Mouse (Mus musculus): ENCODE measurements around the gene Slc36a3.
A peak's percentile ranks its signal among the peaks of the same experiment; 100 is the strongest.

The Slc36a3 gene

DNA sequence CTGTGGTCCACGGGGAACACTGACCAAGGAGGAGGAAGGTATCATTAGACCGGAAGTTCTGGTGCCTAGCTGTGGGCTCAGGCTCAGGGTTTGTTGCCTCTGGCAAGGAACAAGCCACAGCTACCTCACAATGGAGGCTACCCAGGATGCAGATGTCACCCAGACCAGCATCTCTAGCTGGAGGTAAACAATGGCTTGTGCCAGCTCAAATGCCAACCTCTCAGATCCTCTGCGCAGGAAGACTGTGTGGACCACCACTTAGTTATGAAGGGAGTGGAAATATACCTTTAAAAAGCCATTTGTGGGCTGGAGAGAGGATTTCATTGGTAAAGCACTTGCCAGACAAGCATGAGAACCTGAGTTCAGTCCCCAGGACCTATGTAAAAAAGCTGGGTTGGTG, at the start of gene Slc36a3:
Gene Slc36a3 (minus strand): TSS at position 101 of the 400 bp plus-strand sequence.
- DNase-seq (ENCODE audit: low spot score): no peak

DNA sequence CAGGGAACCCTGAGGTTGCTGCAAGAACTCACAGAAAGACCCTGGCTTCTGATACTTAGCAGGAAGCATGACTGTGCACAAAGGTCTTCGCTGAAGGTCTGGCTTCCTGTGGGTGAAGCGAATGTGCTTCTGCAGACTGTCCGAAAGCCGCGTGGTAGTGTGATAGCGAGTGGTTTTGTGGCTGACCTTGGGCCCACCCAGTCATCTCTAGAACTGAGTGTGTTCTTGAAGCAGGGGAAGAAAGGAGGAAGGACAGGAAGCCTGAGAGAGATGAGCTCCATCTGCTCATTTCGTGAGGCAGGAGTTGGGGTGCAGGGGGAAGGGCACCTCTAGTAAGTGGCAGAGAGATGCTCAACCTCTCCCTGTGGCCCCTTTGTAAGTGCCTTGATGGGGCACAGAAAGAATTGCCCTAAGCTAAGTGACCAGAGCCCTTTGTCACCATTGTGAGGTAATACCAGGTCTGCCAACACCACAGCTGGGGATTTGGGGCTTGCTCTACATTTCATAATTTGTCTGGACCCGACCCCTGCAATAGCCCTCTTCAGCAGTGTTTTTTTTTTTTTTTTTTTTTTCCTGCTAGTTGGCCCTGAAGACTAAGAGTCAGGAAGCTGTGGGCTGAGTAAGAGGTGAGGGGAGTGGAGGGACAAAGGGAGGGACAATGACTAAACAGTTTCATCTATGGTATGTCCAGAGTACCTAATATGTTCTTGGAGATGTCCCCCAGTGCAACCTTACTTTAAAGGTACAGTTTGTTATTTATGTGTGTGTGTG, 46.4 kb upstream of the Slc36a3 start:
- DNase-seq (ENCODE audit: low spot score): no peak

DNA sequence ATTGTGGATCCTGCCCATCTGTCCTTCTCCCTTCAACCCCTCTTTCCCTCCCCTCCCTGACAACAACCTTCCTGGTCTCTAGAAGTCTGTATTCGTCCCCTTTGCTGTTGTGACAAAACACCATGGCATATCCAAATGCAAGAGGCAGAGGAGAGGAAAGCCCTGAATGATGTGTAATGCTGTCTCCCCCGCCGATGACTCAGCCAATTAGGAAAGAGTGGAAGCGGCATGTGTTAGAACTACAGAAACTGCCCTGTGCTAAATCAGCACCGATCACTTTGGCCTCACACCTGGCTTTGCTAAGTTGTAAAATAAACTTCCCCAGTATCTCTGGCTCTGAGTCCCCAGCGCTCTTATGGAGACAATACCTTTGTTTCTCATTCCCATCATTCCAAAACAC, 45.6 kb upstream of the Slc36a3 start:
- no peak for DNase-seq (ENCODE audit: low spot score)

DNA sequence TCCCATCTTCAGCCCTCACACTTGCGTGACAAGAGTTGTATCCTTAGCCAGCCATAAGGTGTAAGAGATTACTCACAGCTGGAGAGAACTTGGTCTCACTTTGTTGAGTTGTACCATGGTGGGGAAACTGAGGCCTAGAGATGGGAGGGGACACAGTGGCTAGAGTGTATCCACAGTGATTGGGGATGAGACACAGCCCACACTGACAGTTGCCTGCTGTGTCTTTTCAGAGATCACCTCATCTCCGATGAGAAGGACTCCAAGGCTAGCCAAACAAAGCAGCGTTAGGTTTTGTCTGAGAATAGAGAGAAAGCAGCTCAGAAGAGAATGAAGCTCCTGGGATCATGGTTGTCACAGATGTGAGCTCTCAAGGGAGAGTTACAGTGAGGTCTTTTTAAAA, 38.7 kb upstream of the Slc36a3 start:
- DNase-seq (ENCODE audit: low spot score): no peak

DNA sequence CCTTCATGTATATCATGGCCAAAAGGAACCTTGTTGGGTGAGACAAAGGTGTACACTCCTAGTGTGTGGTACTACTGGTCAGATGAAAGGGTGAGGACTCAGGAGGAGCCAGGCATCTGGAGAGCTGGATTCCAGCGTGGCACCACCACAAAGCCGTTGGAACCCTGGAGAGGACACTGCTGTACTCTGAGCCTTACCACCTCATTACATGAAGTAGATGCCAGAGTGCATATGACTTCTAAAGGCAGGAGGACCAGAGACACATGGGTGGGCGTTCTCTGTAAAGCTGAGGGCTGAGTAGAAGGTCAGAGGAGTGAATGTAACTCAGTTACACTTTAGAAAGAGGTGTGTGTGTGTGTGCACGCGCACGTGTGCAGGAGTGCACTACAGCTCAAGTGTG, 36.3 kb upstream of the Slc36a3 start:
- DNase-seq (ENCODE audit: low spot score): no peak

DNA sequence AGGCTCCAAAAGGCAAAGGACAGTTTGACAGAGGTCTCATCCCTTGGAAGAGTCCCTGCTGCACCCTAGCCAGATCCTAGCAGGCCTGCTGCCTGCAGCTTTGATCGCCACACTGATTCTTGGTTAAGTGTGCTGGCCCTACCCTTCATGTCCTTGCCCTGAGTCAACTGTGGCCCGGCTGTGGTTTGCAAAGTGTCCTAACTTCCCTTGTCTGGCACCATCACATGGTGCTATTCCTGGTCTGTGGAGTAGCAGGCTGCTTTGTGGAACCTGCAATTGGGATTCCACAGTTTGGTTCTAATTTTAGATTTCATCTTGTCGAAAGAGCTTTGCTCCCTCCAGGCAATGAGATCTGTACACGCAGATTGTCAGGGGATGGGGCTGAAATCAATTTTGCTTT, 35.8 kb upstream of the Slc36a3 start:
- DNase-seq (ENCODE audit: low spot score): no peak

DNA sequence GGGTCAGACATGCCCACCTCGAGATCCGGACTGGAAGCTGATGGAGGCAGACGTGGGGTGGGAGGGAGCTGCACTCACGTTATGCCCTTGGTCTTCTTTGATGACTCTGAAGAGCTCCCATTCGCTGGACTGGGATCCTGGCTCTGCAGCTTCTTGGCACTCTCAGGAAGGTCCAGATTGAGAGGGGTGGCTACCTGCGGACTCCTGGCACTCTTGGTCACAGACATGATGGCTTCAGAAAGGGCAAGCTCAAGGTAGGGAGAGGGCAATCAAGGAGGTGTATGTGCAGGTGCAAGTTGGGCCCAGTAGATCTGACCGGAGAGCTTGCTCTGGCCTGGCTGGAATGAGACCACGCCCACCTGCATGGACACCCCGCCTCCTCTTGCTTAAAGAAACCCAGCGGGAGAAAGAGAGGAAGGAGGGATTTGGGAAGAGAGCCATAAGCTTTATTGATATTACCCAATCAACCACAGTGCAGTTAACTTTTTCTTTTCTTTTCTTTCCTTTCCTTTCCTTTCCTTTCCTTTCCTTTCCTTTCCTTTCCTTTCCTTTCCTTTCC, 33.3 kb upstream of the Slc36a3 start, which contains the start of gene Slc36a2:
Gene Slc36a2 (minus strand): TSS at position 345 of the 559 bp plus-strand sequence.
- no peak for DNase-seq (ENCODE audit: low spot score)

DNA sequence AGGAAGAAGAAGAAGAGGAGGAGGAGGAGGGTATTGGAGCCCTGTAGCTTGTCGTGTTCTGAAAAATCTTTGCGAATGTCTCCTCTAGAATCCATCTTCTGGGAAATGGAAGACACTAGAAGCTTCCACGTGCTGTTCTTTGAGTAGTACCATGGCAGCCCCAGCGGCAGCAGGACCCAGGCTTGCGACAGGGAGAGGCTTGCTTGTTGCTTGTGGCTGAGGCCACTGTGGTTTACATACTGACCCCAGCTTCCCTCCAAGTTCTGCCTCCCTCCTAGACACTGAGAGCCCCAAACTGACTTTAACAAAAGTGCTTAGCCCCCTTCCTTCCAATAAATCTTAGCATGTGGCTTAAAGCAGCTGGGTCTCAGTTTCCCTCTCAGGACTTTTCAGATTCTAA, 32.7 kb upstream of the Slc36a3 start:
- no peak for DNase-seq (ENCODE audit: low spot score)

DNA sequence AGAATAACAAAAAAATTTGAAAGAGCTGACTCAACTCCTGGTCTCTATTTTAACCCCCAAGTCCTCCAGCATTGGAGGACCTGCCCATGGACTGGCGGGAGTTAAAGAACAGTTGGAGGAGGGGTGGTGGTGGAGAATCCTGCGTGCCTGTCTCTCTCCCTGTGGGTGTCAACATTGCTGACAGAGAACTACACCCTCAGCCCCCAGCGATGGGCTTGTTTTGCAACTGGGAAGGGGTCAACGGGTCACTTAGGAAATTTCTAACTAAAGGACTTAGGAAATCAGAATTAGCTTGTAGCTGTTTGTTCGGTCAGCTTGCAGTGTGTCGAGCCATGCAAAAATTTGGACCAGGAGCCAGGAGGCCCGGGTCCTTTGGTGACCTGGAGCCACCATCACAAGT, 31.6 kb upstream of the Slc36a3 start:
- DNase-seq (ENCODE audit: low spot score): peak; percentile 62

DNA sequence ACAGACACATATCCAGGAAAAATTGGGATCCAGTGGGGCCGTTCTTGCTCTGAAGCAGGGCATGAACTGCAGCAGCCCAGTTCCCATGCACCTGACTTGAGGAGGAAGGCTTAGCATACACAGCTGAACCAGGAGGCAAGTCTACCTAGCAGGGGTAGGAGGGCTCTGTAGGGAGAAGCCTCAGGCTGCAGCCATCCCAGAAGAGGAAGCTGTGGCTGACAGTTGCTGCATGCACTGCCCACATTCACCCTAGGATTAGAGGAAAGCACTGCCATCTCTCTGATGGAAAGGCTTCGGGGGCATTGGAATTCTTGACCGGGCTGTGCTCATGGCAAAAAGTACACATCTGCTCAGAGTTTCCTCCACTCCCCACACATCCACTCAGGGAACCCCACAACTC, 28.3 kb upstream of the Slc36a3 start:
- no peak for DNase-seq (ENCODE audit: low spot score)

DNA sequence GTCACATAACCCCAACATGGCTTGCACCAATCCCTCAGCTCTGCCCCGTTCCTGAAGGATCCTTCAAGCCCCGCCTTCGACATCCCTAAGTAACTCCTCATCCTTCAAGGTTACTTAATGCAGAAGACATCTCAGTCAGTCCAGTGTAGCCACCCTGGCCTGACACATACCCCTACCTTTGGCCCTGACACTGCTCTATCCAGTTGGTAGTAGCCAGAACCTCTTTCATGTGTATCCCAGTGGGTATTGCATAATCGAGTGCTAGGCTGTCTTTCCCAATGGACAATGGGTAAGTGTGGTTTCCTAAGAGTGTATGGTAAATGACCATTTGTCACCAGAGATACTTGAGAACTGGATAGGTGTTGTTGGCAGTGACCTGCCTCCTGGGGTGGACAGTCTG, 27.3 kb upstream of the Slc36a3 start:
- no peak for DNase-seq (ENCODE audit: low spot score)

DNA sequence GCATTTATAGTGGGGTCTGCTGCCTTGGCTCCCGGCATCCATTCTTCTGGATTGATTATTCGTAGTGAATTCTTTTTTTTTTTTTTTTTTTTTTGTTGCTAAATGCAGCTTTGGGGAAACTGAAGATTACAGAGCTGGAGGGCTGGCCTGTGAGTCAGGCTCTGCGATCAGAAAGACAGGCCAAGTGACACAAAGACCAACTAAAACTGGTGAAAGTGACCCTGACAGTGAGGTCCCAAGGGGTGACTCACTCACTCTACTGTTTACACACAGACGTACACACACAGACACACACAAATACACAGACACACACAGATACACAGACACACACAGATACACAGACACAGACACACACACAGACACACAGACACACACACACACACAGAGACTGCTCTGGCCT, 19.0 kb upstream of the Slc36a3 start:
- DNase-seq (ENCODE audit: low spot score): no peak

DNA sequence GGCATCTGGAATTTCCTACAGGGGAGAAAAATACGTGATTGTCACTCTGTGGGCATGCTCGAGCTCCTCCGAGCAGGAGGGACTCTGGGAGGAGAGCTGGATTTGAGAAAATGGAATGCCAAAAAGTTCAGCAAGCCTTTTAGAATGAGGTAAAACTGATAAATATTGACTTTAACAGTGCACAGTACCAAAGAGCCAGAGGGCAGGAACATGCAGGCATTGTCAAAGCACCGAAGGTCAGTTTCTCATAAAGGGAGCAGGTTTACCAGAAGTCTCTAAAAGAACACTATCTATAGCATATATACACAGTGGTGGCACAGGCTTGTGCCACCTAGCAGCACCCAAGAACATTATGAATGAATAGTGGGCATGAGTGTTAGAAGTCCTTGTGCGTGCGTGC, 17.4 kb upstream of the Slc36a3 start:
- DNase-seq (ENCODE audit: low spot score): no peak

DNA sequence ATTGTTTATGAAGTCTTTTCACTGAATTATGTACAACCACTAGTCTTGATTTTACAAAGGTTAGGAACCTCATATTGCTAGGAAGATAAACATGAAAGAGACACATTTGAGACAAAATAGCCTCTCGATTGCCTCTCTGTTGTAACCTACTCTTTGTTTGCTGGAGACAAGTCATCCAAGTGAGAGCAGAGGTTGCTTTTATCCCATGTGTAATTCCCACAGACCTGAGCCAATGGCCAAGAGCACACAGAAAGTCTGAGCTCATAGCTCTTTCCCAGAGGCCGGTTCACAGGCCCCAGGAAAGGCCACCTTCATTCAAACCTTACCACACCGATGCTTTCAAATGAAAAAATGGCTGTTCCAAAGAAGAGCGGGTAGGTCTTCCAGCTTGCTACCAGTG, 17.0 kb upstream of the Slc36a3 start:
- no peak for DNase-seq (ENCODE audit: low spot score)

DNA sequence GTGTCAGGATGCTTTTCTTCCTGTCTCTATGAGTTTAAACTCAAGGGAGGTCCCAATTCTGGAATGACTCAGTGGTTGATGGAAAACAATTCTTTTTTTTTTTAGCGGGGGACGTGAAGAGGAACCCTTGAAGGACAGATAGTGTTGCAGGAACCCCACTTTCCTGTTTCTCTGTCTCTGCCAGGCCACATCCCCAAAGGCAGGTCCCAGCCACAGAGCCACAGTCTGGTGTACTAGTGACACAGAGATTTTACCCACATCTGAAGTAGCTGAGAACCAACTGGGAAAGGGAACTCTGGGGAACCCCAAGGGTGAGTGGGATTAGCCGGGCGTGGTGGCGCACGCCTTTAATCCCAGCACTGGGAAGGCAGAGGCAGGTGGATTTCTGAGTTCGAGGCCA, 14.2 kb upstream of the Slc36a3 start:
- no peak for DNase-seq (ENCODE audit: low spot score)

DNA sequence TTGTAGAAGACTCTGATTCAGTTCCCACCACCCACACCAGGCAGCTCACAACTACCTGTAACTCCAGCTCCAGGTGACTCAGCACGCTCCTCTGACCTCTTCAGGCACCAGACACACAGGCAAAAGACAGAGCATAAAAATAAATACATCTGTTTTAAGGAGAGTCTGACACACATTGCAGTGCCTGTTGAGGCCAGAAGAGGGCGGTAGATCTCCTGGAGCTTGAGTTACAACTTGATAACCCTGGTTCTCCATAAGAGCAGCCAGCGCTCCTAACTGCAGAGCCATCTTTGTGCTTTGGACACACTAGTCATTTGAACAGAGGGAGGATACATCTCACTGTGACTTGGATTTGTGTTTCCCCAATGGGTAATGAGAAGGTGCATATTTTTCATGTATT, 13.2 kb upstream of the Slc36a3 start:
- no peak for DNase-seq (ENCODE audit: low spot score)

DNA sequence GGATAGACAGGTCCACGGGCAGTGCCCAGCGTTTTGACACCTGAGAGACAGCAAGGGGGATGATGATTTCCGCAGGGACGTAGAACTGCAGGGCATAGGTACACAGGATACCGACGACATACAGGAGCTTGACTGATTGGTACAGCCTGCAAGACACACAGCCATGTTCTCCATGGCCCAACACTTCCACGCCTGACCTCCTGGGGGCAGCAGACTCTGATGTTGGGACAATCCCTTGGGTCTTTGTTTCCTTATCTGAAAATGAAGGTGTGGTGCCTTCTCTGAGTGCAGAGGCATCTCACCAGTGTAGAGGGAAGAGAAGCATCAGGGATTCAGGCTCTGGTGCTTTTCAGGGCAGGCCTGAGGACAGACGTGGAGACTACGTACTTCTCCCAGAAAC, 11.2 kb upstream of the Slc36a3 start:
- DNase-seq (ENCODE audit: low spot score): peak; percentile 58

DNA sequence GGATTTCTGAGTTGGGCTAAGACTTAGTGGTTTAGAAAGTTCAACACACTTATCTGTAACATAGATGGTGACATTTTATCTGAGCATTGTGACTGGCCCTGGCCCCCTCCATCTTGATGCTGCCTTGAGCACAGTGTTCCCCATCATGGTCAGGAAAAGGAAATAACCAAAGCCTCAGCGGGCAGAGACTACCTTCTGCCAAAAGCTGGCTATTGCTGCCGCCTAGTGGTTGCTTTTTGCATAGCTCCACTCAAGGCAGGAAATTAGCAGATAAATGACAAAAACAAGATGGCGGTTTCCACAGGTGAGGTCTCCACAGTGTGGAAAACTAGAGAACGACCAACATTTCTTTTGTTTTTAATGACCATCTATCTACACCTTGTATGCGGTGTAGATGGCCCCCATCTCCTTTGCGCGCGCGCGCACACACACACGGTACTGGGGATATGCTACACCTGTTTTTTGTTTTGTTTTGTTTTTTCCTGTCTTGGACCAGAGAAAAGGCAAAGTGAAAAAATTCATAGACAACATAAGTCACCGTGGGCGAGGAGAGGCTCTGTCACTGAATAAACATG, 7.4 kb upstream of the Slc36a3 start:
- DNase-seq (ENCODE audit: low spot score): peak; percentile 71

DNA sequence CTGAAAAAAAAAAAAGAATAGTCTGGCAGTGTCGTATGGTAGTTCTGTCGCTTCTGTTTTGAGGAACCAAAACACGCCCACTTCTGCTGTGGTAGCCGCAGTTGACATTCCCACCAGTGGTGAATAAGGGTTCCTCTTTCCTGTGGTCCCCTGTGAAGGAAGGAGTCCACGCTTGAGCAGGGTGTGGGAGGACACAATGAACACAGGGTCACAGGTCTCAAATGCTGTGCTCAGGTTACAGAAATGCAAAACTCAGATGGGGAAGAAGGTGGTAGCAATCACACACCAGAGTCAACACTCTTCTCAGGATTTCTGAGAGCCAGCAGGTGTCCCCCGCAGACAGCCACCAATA, 3.5 kb upstream of the Slc36a3 start:
- no peak for DNase-seq (ENCODE audit: low spot score)

DNA sequence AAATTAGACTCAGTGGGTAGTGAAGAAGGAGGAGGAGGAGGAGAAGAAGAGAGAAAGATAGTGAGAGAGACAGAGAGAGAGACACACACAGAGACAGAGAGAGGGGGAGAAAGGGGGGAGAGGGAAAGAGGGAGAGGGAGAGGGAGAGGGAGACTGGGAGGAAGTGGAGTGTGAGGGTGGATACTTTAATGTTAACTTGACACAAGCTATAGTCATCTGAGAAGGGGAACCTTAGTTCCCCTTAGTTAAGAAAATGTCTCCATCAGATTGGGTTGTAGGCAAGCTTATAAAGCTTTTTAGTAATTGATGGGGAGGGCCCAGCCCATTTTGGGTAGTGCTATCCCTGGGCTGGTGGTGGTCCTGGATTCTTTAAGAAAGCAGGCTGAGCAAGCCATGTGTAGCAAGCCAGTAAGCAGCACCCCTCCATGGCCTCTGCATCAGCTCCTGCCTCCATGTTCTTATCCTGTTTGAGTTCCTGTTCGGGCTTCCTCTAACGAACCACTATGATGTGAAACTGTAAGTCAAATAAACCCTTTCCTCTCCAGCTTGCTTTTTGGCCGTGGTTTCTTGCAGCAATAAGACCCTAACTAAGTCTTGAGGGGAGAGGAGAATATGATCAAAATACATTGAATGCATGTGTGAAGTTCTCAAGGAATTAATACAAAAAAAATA, 3.0 kb upstream of the Slc36a3 start:
- DNase-seq (ENCODE audit: low spot score): no peak

DNA sequence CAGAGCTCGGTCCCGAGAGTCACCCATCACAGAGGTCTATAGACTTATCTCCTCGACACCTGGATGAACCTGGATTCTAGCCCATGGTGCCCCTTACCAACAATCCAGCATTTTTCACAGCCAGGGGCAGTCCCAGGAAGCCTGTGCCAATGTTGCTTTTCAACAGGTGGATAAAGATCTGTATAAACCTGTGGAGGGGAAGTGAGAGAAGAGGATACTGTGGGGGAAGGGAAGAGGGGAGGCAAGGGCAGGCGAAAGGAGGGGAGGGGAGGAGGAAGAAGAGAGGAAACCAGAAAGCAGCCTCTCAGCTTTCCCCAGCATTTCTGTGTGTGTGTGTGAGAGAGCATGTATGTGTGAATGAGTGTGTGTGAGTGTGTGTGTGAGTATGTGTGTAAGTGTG, 3.0 kb downstream of the Slc36a3 start:
- no peak for DNase-seq (ENCODE audit: low spot score)

DNA sequence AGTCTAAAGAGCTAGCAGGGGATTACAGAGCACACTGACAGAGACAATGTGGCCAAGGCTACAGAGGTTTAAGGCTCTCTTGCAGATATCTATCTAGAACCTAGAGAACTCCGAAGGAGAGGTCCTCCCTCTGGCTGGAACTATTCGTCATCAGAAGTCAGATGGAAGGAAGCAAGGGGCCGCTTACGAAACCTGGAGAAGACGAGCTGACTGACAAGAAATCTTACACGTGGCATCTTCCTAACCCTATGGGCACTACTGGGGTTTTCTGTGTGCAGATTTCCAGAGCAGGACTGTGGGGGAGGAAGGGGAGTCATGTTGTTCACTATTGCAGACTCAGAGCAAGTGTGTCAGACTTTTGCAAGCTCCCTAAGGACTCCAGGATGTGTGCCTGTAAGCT, 4.1 kb downstream of the Slc36a3 start:
- DNase-seq (ENCODE audit: low spot score): no peak

DNA sequence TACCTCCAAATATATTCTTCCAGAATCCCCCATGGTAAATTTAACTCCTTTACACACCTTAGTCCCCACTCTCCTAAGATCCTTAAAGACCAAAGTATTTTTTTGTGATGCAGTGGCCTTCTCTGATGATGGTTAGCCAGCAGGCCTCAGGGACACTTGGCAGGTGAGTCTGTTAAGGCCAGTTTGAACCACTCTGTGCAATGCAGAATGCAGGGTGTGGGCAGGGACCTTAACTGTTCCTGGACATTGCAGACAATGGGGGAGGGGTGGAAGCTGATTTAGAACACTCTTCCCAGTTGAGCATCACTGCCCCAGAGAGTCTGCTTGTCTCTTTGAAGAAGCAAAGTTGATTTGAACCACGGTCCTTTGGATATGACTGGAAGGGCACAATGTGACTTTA, 4.7 kb downstream of the Slc36a3 start:
- DNase-seq (ENCODE audit: low spot score): no peak

All from yolk sac, embryonic 10.5 days (tissue).